Mouse (Mus musculus): ENCODE measurements around the gene Trim28. TPM values are rescaled to one million over a fixed set of nuclear protein-coding genes. Genes with fewer than 3 reads are reported as not detected.
A peak's percentile ranks its signal among the peaks of the same experiment; 100 is the strongest.

Trim28 gene
- total and polyA plus RNA-seq, 3 experiments: 500 to 891 (median 516) TPM

DNA sequence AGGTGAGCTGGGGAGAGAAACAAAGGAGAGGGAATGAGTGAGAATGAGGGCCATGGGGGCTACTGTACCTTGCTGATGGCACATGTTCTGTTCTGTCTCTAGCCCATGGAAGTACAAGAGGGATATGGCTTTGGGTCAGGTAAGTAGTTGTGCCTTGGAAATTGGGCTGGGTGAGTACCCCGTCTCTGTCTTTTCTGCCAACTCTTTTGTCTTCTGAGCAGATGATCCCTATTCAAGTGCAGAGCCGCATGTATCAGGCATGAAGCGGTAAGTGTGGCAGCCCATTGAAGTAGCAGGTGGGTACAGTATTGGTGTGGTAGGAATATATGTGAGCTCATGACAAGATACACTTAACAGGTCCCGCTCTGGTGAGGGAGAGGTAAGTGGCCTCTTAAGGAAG lies 30.1 kb downstream of the Trim28 start:
- TF ChIP-seq USF1 (IDR thresholded peaks at IDR 0.05; ENCODE audit: low read depth, low read length) (no peak), TBP (conservative IDR thresholded peaks at IDR 0.05; ENCODE audit: low read depth, low read length) (no peak), POLR2AphosphoS2 (IDR thresholded peaks at IDR 0.05; ENCODE audit: low read depth, low read length) (no peak), SIN3A (IDR thresholded peaks at IDR 0.05; ENCODE audit: low read length) (no peak), ZKSCAN1 (IDR thresholded peaks at IDR 0.05; ENCODE audit: borderline replicate concordance, low read depth, low read length) (no peak), BHLHE40 (IDR thresholded peaks at IDR 0.05; ENCODE audit: low read depth, low read length) (no peak), KAT2A (IDR thresholded peaks at IDR 0.05; ENCODE audit: insufficient replicate concordance, low read length) (no peak), RCOR1 (conservative IDR thresholded peaks at IDR 0.05; ENCODE audit: low read depth, low read length) (no peak), TCF12 (IDR thresholded peaks at IDR 0.05; ENCODE audit: low read depth, low read length) (no peak), MEF2A (IDR thresholded peaks at IDR 0.05; ENCODE audit: borderline replicate concordance, low read depth, low read length) (no peak), UBTF (IDR thresholded peaks at IDR 0.05; ENCODE audit: low read depth, low read length) (no peak), JUND (conservative IDR thresholded peaks at IDR 0.05; ENCODE audit: low read depth, low read length) (no peak), CTCF (conservative IDR thresholded peaks at IDR 0.05 in 1 of 2, IDR thresholded peaks at IDR 0.05 in 1 of 2; ENCODE audit: low read depth in 2 of 2, low read length in 2 of 2) (no peak), ZMIZ1 (IDR thresholded peaks at IDR 0.05; ENCODE audit: low read depth, low read length) (no peak), JUN (IDR thresholded peaks at IDR 0.05; ENCODE audit: insufficient read depth, low read depth, low read length) (no peak), E2F4 (IDR thresholded peaks at IDR 0.05; ENCODE audit: insufficient replicate concordance, low read depth, low read length) (no peak), ELF1 (IDR thresholded peaks at IDR 0.05; ENCODE audit: low read depth, low read length) (no peak), RAD21 (IDR thresholded peaks at IDR 0.05; ENCODE audit: low read depth, low read length) (no peak), GABPA (IDR thresholded peaks at IDR 0.05; ENCODE audit: insufficient replicate concordance, low read depth, low read length) (no peak), USF2 (conservative IDR thresholded peaks at IDR 0.05; ENCODE audit: low read depth, low read length) (no peak)
- Histone ChIP-seq H3K79me2 (replicated peaks; ENCODE audit: control insufficient read depth, extremely low read depth, insufficient read depth, poor library complexity, severe bottlenecking) (peaks cover 34% of the 10 kb centered on the region), H3K4me2 (ENCODE audit: insufficient read depth, low read depth, poor library complexity, severe bottlenecking) (no peak overlapping the region), H3K36me3 (replicated peaks in 1 of 2; ENCODE audit: control insufficient read depth in 1 of 2, insufficient read depth in 1 of 2, low read length in 1 of 2) (peaks cover 71 to 86% of the 10 kb centered on the region in 2 experiments), H3K4me1 (ENCODE audit: control insufficient read depth in 1 of 2, insufficient read depth in 2 of 2) (peaks cover 13 to 66% of the 10 kb centered on the region in 2 experiments), H3K27me3 (replicated peaks) (no peaks in the 10 kb centered on the region), H3K27ac (ENCODE audit: insufficient read depth, low read depth) (no peak overlapping the region), H3K4me3 (replicated peaks in 1 of 3; ENCODE audit: low read depth in 2 of 3, low read length in 2 of 3, poor library complexity in 1 of 3) (no peak overlapping the region), H3K9ac (ENCODE audit: insufficient read depth, low read depth) (no peak overlapping the region), H3K9me3 (replicated peaks; ENCODE audit: low read length) (no peaks in the 10 kb centered on the region)
- in situ Hi-C loops (cut with MboI; ENCODE audit: low pct_ligation_motif_present, low pct_unique_long_range_greater_than_20kb, low sequenced_read_pairs) (no loop called here), dilution Hi-C loops (cut with MboI; ENCODE audit: extremely low pct_ligation_motif_present, extremely low pct_unique_long_range_greater_than_20kb, low sequenced_read_pairs) (no loop called here)
- DNase-seq (ENCODE audit: extremely low read depth): no peak

GRCm38 (mm10) chr7:13031069-13031468 lies 32.2 kb downstream of the Trim28 start:
- no peak overlapping the region for H3K9ac ChIP-seq (ENCODE audit: insufficient read depth, low read depth)
- H3K27ac ChIP-seq (ENCODE audit: insufficient read depth, low read depth): no peak overlapping the region
- H3K27me3 ChIP-seq (replicated peaks): no peaks in the 10 kb centered on the region
- peaks cover 78 to 89% of the 10 kb centered on the region in 2 experiments for H3K36me3 ChIP-seq (replicated peaks in 1 of 2; ENCODE audit: control insufficient read depth in 1 of 2, insufficient read depth in 1 of 2, low read length in 1 of 2)
- in situ Hi-C loops (cut with MboI; ENCODE audit: low pct_ligation_motif_present, low pct_unique_long_range_greater_than_20kb, low sequenced_read_pairs): no loop called here
- no peak overlapping the region for H3K4me3 ChIP-seq (replicated peaks in 1 of 3; ENCODE audit: low read depth in 2 of 3, low read length in 2 of 3, poor library complexity in 1 of 3)
- DNase-seq (ENCODE audit: extremely low read depth): no peak
- dilution Hi-C loops (cut with MboI; ENCODE audit: extremely low pct_ligation_motif_present, extremely low pct_unique_long_range_greater_than_20kb, low sequenced_read_pairs): no loop called here
- peaks cover 23% of the 10 kb centered on the region for H3K79me2 ChIP-seq (replicated peaks; ENCODE audit: control insufficient read depth, extremely low read depth, insufficient read depth, poor library complexity, severe bottlenecking)
- no peak for TF ChIP-seq MEF2A (IDR thresholded peaks at IDR 0.05; ENCODE audit: borderline replicate concordance, low read depth, low read length)
- no peak for TF ChIP-seq HCFC1 (IDR thresholded peaks at IDR 0.05; ENCODE audit: low read depth, low read length)
- TF ChIP-seq JUN (IDR thresholded peaks at IDR 0.05; ENCODE audit: insufficient read depth, low read depth, low read length): no peak
- no peak for TF ChIP-seq GABPA (IDR thresholded peaks at IDR 0.05; ENCODE audit: insufficient replicate concordance, low read depth, low read length)
- TF ChIP-seq SMC3 (IDR thresholded peaks at IDR 0.05; ENCODE audit: low read depth, low read length): peak; percentile 17; the same call in 1 of the 2 replicates
- no peak for TF ChIP-seq MAZ (IDR thresholded peaks at IDR 0.05; ENCODE audit: low read depth, low read length)
- TF ChIP-seq ZKSCAN1 (IDR thresholded peaks at IDR 0.05; ENCODE audit: borderline replicate concordance, low read depth, low read length): no peak
- no peak for TF ChIP-seq USF2 (conservative IDR thresholded peaks at IDR 0.05; ENCODE audit: low read depth, low read length)
- TF ChIP-seq SIN3A (IDR thresholded peaks at IDR 0.05; ENCODE audit: low read length): no peak
- TF ChIP-seq CHD1 (IDR thresholded peaks at IDR 0.05; ENCODE audit: low read depth, low read length): no peak
- TF ChIP-seq RAD21 (IDR thresholded peaks at IDR 0.05; ENCODE audit: low read depth, low read length): peak; percentile 30
- TF ChIP-seq PAX5 (IDR thresholded peaks at IDR 0.05; ENCODE audit: low read length): no peak
- peak in 1 of 2 experiments; percentile 58; a peak in 2 of 4 replicates for TF ChIP-seq CTCF (conservative IDR thresholded peaks at IDR 0.05 in 1 of 2, IDR thresholded peaks at IDR 0.05 in 1 of 2; ENCODE audit: low read depth in 2 of 2, low read length in 2 of 2)
- no peak for TF ChIP-seq IRF4 (IDR thresholded peaks at IDR 0.05; ENCODE audit: low read depth, low read length)
- peaks cover 22 to 73% of the 10 kb centered on the region in 2 experiments for H3K4me1 ChIP-seq (ENCODE audit: control insufficient read depth in 1 of 2, insufficient read depth in 2 of 2)
- no peak overlapping the region for H3K4me2 ChIP-seq (ENCODE audit: insufficient read depth, low read depth, poor library complexity, severe bottlenecking)
- H3K9me3 ChIP-seq (replicated peaks; ENCODE audit: low read length): no peaks in the 10 kb centered on the region

All from CH12.LX (cell line).